Mouse (Mus musculus): ENCODE results near the gene Tsacc. TPM values are rescaled to one million over a fixed set of nuclear protein-coding genes. Genes with fewer than 3 reads are reported as not detected.

Tsacc gene
- not detected in 2 replicates for total RNA-seq (2014; rRNA removed)
- polyA plus RNA-seq (2015; fragmentation: Nextera tagmentation; extraction: Ambion mirVana), result 10.5 and 10.6 TPM in 2 replicates

- Histone ChIP-seq H3K4me1 (ENCODE audit: insufficient read depth, low read length) (peaks cover 7% of the 10 kb centered on the region), H3K4me3 (ENCODE audit: low read length) (peak within 1 kb of the TSS; percentile 85), H3K36me3 (ENCODE audit: insufficient read depth, low read length) (peaks cover 12% of the 10 kb centered on the region), H3K9ac (replicated peaks; ENCODE audit: low read length) (peak within 1 kb of the TSS; percentile 84), H3K27me3 (ENCODE audit: insufficient read depth, low read length) (no peaks in the 10 kb centered on the region), H3K27ac (peak within 1 kb of the TSS; percentile 87), H3K9me3 (ENCODE audit: low read length) (no peaks in the 10 kb centered on the region), H3K4me2 (ENCODE audit: low read depth, low read length) (peak within 1 kb of the TSS; percentile 86)
- peak; percentile 99 for DNase-seq (ENCODE audit: low spot score)
- WGBS, result under 1% methylated on average over 44 of the region's 44 CpGs
- ATAC-seq, result peak; percentile 99
- peak; percentile 55 for TF ChIP-seq CTCF (IDR thresholded peaks at IDR 0.05; ENCODE audit: low read depth)
Observed at GRCm38 (mm10) chr3:88296561-88297318, at the start of gene Tsacc, which contains the start of gene Cct3. Tsacc (minus strand) TSS chr3:88296999. Cct3 (plus strand) TSS chr3:88297116.

- no peaks in the 10 kb centered on the region for H3K9me3 ChIP-seq (ENCODE audit: low read length)
- WGBS, result 73% methylated on average over 3 of the region's 3 CpGs
- no peak for DNase-seq (ENCODE audit: low spot score)
- H3K36me3 ChIP-seq (ENCODE audit: insufficient read depth, low read length), result peaks cover 24% of the 10 kb centered on the region
- H3K4me1 ChIP-seq (ENCODE audit: insufficient read depth, low read length), result peaks cover 10% of the 10 kb centered on the region; the same call in 1 of the 2 replicates
- no peak overlapping the region for H3K4me2 ChIP-seq (ENCODE audit: low read depth, low read length)
- no peak overlapping the region for H3K27ac ChIP-seq
- ATAC-seq, result no peak
- H3K27me3 ChIP-seq (ENCODE audit: insufficient read depth, low read length), result no peaks in the 10 kb centered on the region
- TF ChIP-seq CTCF (IDR thresholded peaks at IDR 0.05; ENCODE audit: low read depth), result no peak
- no peak overlapping the region for H3K4me3 ChIP-seq (ENCODE audit: low read length)
- no peak overlapping the region for H3K9ac ChIP-seq (replicated peaks; ENCODE audit: low read length)
Observed at GRCm38 (mm10) chr3:88339006-88339405, 42.2 kb upstream of the Tsacc start.

- Histone ChIP-seq H3K4me1 (ENCODE audit: insufficient read depth, low read length) (peaks cover 10% of the 10 kb centered on the region; the same call in 1 of the 2 replicates), H3K9me3 (ENCODE audit: low read length) (no peaks in the 10 kb centered on the region), H3K9ac (replicated peaks; ENCODE audit: low read length) (no peak overlapping the region), H3K36me3 (ENCODE audit: insufficient read depth, low read length) (peaks cover 18% of the 10 kb centered on the region), H3K4me2 (ENCODE audit: low read depth, low read length) (no peak overlapping the region), H3K27ac (no peak overlapping the region), H3K4me3 (ENCODE audit: low read length) (no peak overlapping the region), H3K27me3 (ENCODE audit: insufficient read depth, low read length) (no peaks in the 10 kb centered on the region)
- ATAC-seq (no peak), DNase-seq (ENCODE audit: low spot score) (no peak)
- TF ChIP-seq CTCF (IDR thresholded peaks at IDR 0.05; ENCODE audit: low read depth), result no peak
- 93% methylated on average over 7 of the region's 7 CpGs for WGBS
Observed at GRCm38 (mm10) chr3:88338316-88338715, 41.5 kb upstream of the Tsacc start.

- TF ChIP-seq CTCF (IDR thresholded peaks at IDR 0.05; ENCODE audit: low read depth), result no peak
- H3K9ac ChIP-seq (replicated peaks; ENCODE audit: low read length), result 0 out of 2 replicates have a peak overlapping the region, but pooled peaks have one; percentile 17
- peaks cover 10% of the 10 kb centered on the region; the same call in 1 of the 2 replicates for H3K4me1 ChIP-seq (ENCODE audit: insufficient read depth, low read length)
- no peak for DNase-seq (ENCODE audit: low spot score)
- WGBS, result 80% methylated on average over 11 of the region's 11 CpGs
- ATAC-seq, result no peak
- no peaks in the 10 kb centered on the region for H3K9me3 ChIP-seq (ENCODE audit: low read length)
- no peak overlapping the region for H3K27ac ChIP-seq
- peak overlapping the region; percentile 81; the same call in 1 of the 2 replicates for H3K4me3 ChIP-seq (ENCODE audit: low read length)
- peak overlapping the region; percentile 77 for H3K4me2 ChIP-seq (ENCODE audit: low read depth, low read length)
- peaks cover 9% of the 10 kb centered on the region; the same call in 1 of the 2 replicates for H3K36me3 ChIP-seq (ENCODE audit: insufficient read depth, low read length)
- H3K27me3 ChIP-seq (ENCODE audit: insufficient read depth, low read length), result no peaks in the 10 kb centered on the region
Observed at GRCm38 (mm10) chr3:88337367-88338020, 40.7 kb upstream of the Tsacc start.

- H3K9ac ChIP-seq (replicated peaks; ENCODE audit: low read length), result peak within 1 kb of the TSS; percentile 85
- ATAC-seq, result peak; percentile 97
- H3K27ac ChIP-seq, result peak within 1 kb of the TSS; percentile 92
- H3K9me3 ChIP-seq (ENCODE audit: low read length), result no peaks in the 10 kb centered on the region
- no peak for TF ChIP-seq CTCF (IDR thresholded peaks at IDR 0.05; ENCODE audit: low read depth)
- H3K4me3 ChIP-seq (ENCODE audit: low read length), result peak within 1 kb of the TSS; percentile 81
- no peaks in the 10 kb centered on the region for H3K27me3 ChIP-seq (ENCODE audit: insufficient read depth, low read length)
- DNase-seq (ENCODE audit: low spot score), result peak; percentile 97
- H3K4me2 ChIP-seq (ENCODE audit: low read depth, low read length), result peak within 1 kb of the TSS; percentile 77
- H3K4me1 ChIP-seq (ENCODE audit: insufficient read depth, low read length), result peaks cover 10% of the 10 kb centered on the region; the same call in 1 of the 2 replicates
- 1% methylated on average over 56 of the region's 66 CpGs for WGBS
- no peaks in the 10 kb centered on the region for H3K36me3 ChIP-seq (ENCODE audit: insufficient read depth, low read length)
Observed at GRCm38 (mm10) chr3:88336058-88337013, 39.5 kb upstream of the Tsacc start, which contains the start of the genes Tmem79 and Smg5. Tmem79 (minus strand) TSS chr3:88336148. Smg5 (plus strand) TSS chr3:88336260.
